Mouse (Mus musculus): ENCODE measurements around the gene Vapa. TPM values are rescaled to one million over a fixed set of nuclear protein-coding genes. Genes with fewer than 3 reads are reported as not detected.
"Not testable (repeated sequence)": the region's sequence is repeated elsewhere in the genome, so short reads cannot be mapped to it uniquely, and the experiment has no call there.

Gene Vapa
- total and polyA plus RNA-seq, 2 experiments from 2014 or later: 97.4 to 296 TPM

GRCm38 (mm10) chr17:65642578-65642991 lies 29.2 kb upstream of the Vapa start:
- TF ChIP-seq CTCF (IDR thresholded peaks at IDR 0.05; ENCODE audit: low read depth): no peak
- H3K4me2 ChIP-seq (ENCODE audit: low read depth, low read length): no peak overlapping the region; the same call in 1 of the 2 replicates
- ATAC-seq (peak; percentile 67), DNase-seq (ENCODE audit: low spot score) (no peak)
- 32% methylated on average over 5 of the region's 5 CpGs for WGBS
- 0 out of 2 replicates have a peak overlapping the region, but pooled peaks have one; percentile 28 for H3K9ac ChIP-seq (replicated peaks; ENCODE audit: low read length)
- H3K9me3 ChIP-seq (ENCODE audit: low read length): no peaks in the 10 kb centered on the region
- no peaks in the 10 kb centered on the region for H3K27me3 ChIP-seq (ENCODE audit: insufficient read depth, low read length)
- no peak overlapping the region for H3K4me3 ChIP-seq (ENCODE audit: low read length)
- no peaks in the 10 kb centered on the region for H3K36me3 ChIP-seq (ENCODE audit: insufficient read depth, low read length)
- peak overlapping the region; percentile 70 for H3K27ac ChIP-seq
- no peaks in the 10 kb centered on the region for H3K4me1 ChIP-seq (ENCODE audit: insufficient read depth, low read length)

- no peaks in the 10 kb centered on the region for H3K36me3 ChIP-seq (ENCODE audit: insufficient read depth, low read length)
- DNase-seq (ENCODE audit: low spot score) (no peak), ATAC-seq (no peak)
- H3K4me2 ChIP-seq (ENCODE audit: low read depth, low read length): no peak within 1 kb of the TSS; the same call in 1 of the 2 replicates
- peak within 1 kb of the TSS; percentile 70 for H3K27ac ChIP-seq
- 0 out of 2 replicates have a peak within 1 kb of the TSS, but pooled peaks have one; percentile 28 for H3K9ac ChIP-seq (replicated peaks; ENCODE audit: low read length)
- no peaks in the 10 kb centered on the region for H3K27me3 ChIP-seq (ENCODE audit: insufficient read depth, low read length)
- no peaks in the 10 kb centered on the region for H3K9me3 ChIP-seq (ENCODE audit: low read length)
- H3K4me1 ChIP-seq (ENCODE audit: insufficient read depth, low read length): no peaks in the 10 kb centered on the region
- no peak within 1 kb of the TSS for H3K4me3 ChIP-seq (ENCODE audit: low read length)
- no peak for TF ChIP-seq CTCF (IDR thresholded peaks at IDR 0.05; ENCODE audit: low read depth)
- WGBS: 85% methylated on average over 11 of the region's 11 CpGs
Observed at GRCm38 (mm10) chr17:65641734-65642218, 28.4 kb upstream of the Vapa start, which contains the start of gene Txndc2. Gene Txndc2, minus strand, starts transcription at chr17:65642168.

GRCm38 (mm10) chr17:65639144-65639543 lies 25.8 kb upstream of the Vapa start:
- WGBS: 93% methylated on average over 1 of the region's 1 CpGs
- ATAC-seq: no peak
- no peak overlapping the region for H3K4me3 ChIP-seq (ENCODE audit: low read length)

GRCm38 (mm10) chr17:65635715-65636360 lies 22.5 kb upstream of the Vapa start:
- no peaks in the 10 kb centered on the region for H3K9me3 ChIP-seq (ENCODE audit: low read length)
- no peaks in the 10 kb centered on the region for H3K36me3 ChIP-seq (ENCODE audit: insufficient read depth, low read length)
- H3K27ac ChIP-seq: no peak overlapping the region
- DNase-seq (ENCODE audit: low spot score) (no peak), ATAC-seq (no peak)
- H3K4me1 ChIP-seq (ENCODE audit: insufficient read depth, low read length): no peaks in the 10 kb centered on the region
- H3K9ac ChIP-seq (replicated peaks; ENCODE audit: low read length): no peak overlapping the region
- H3K4me3 ChIP-seq (ENCODE audit: low read length): no peak overlapping the region
- no peaks in the 10 kb centered on the region for H3K27me3 ChIP-seq (ENCODE audit: insufficient read depth, low read length)
- WGBS: 83% methylated on average over 14 of the region's 14 CpGs
- no peak for TF ChIP-seq CTCF (IDR thresholded peaks at IDR 0.05; ENCODE audit: low read depth)
- H3K4me2 ChIP-seq (ENCODE audit: low read depth, low read length): no peak overlapping the region

More at GRCm38 (mm10) chr17:65639144-65639543, 25.8 kb upstream of the Vapa start:
- TF ChIP-seq CTCF (IDR thresholded peaks at IDR 0.05; ENCODE audit: low read depth): no peak
- no peak for DNase-seq (ENCODE audit: low spot score)
- Histone ChIP-seq H3K27ac (no peak overlapping the region), H3K36me3 (ENCODE audit: insufficient read depth, low read length) (no peaks in the 10 kb centered on the region), H3K27me3 (ENCODE audit: insufficient read depth, low read length) (no peaks in the 10 kb centered on the region), H3K4me1 (ENCODE audit: insufficient read depth, low read length) (no peaks in the 10 kb centered on the region), H3K9me3 (ENCODE audit: low read length) (no peaks in the 10 kb centered on the region), H3K4me2 (ENCODE audit: low read depth, low read length) (no peak overlapping the region), H3K9ac (replicated peaks; ENCODE audit: low read length) (no peak overlapping the region)

GRCm38 (mm10) chr17:65629943-65630342 lies 16.6 kb upstream of the Vapa start:
- no peak overlapping the region for H3K4me2 ChIP-seq (ENCODE audit: low read depth, low read length)
- H3K9ac ChIP-seq (replicated peaks; ENCODE audit: low read length): no peak overlapping the region
- no peaks in the 10 kb centered on the region for H3K27me3 ChIP-seq (ENCODE audit: insufficient read depth, low read length)
- no peaks in the 10 kb centered on the region for H3K4me1 ChIP-seq (ENCODE audit: insufficient read depth, low read length)
- TF ChIP-seq CTCF (IDR thresholded peaks at IDR 0.05; ENCODE audit: low read depth): no peak
- 78% methylated on average over 6 of the region's 6 CpGs for WGBS
- ATAC-seq: no peak
- DNase-seq (ENCODE audit: low spot score): no peak
- H3K36me3 ChIP-seq (ENCODE audit: insufficient read depth, low read length): no peaks in the 10 kb centered on the region
- H3K9me3 ChIP-seq (ENCODE audit: low read length): no peaks in the 10 kb centered on the region
- no peak overlapping the region for H3K4me3 ChIP-seq (ENCODE audit: low read length)
- no peak overlapping the region for H3K27ac ChIP-seq

- H3K4me3 ChIP-seq (ENCODE audit: low read length); H3K27ac ChIP-seq; H3K27me3 ChIP-seq (ENCODE audit: insufficient read depth, low read length); ATAC-seq; H3K9ac ChIP-seq (replicated peaks; ENCODE audit: low read length); DNase-seq (ENCODE audit: low spot score); H3K36me3 ChIP-seq (ENCODE audit: insufficient read depth, low read length); H3K9me3 ChIP-seq (ENCODE audit: low read length); H3K4me2 ChIP-seq (ENCODE audit: low read depth, low read length); H3K4me1 ChIP-seq (ENCODE audit: insufficient read depth, low read length): not testable (repeated sequence)
- 88% methylated on average over 13 of the region's 13 CpGs for WGBS
Observed at GRCm38 (mm10) chr17:65628823-65629532, 15.6 kb upstream of the Vapa start.
